Mouse (Mus musculus) T-helper 1 cell (primary cell): ENCODE measurements around the gene Olfr484.

Experiments
- in situ Hi-C: fragments of 300-600 bp; cut with MboI, MseI; formaldehyde crosslinking; loops from one replicate; pipeline ENCODE4 v1.15.1; 2025; ENCODE audit warnings: high pct_unique_total_duplicates

The Olfr484 gene

GRCm38 (mm10) chr7:108127349-108127748, at the start of gene Olfr484:
Gene Olfr484, minus strand, starts transcription at chr7:108127449.
- in situ Hi-C loops: no loop called here

GRCm38 (mm10) chr7:108172642-108173041, 45.4 kb upstream of the Olfr484 start, which contains the start of gene Olfr486:
Gene Olfr486, minus strand, starts transcription at chr7:108172742.
- in situ Hi-C loops: loop anchor here (5.0 kb wide), 1 partner anchor 40 kb away; the partner anchor contains the start of gene Olfr487

- in situ Hi-C loops: loop anchor here (10.0 kb wide), 1 partner anchor 605 kb away; no protein-coding TSS in a partner anchor
Observed at GRCm38 (mm10) chr7:108159771-108160170, 32.5 kb upstream of the Olfr484 start, which contains the start of gene Olfr485. Gene Olfr485, minus strand, starts transcription at chr7:108159871.

GRCm38 (mm10) chr7:108121416-108121815, 5.8 kb downstream of the Olfr484 start:
- in situ Hi-C loops: no loop called here

GRCm38 (mm10) chr7:108120681-108121080, 6.6 kb downstream of the Olfr484 start:
- in situ Hi-C loops: no loop called here

DNA sequence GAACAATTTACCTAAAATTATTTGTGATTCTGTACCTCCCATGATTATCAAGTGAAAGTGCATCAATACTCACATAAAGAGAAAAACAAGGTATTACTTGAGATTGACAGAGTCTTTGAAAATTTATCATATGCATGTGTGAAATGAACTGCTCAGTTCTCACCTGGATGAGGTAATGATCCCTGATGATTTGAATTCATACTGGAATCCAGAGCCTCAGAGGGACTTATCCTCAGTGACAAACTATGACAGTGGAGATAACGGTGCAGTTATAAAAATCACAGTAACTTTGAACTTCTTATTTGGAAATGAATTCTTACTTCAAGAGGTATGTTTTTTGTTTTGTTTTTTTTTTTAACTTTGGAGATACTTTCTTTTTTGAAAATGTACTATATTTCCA, 26.7 kb downstream of the Olfr484 start, which contains the start of gene Olfr483:
Gene Olfr483 (plus strand): TSS at position 301 of the 400 bp plus-strand sequence.
- in situ Hi-C loops: no loop called here

- in situ Hi-C loops: no loop called here
Observed at GRCm38 (mm10) chr7:108097486-108097885, 29.8 kb downstream of the Olfr484 start, which contains the start of gene Olfr482. Gene Olfr482, minus strand, starts transcription at chr7:108097586.

DNA sequence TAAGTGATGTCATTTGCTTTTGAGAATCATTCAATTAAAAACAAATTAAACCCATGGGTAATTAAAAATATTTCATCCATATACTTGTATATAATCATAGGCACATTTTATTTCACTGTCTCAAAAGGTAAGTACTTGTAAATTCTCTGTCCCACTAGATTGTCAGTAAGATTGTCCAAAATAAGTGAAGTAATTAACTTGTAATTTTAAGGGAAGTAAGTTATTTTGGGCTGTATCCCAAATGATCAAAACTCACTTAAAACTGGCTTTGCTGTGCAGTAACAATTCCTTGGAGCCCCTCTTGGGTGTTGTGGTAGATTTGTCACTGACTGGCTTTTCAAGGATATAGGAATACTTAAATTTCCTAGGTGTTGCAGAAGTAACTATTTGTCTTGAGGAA, 47.7 kb downstream of the Olfr484 start, which contains the start of gene Olfr481:
Gene Olfr481 (plus strand): TSS at position 301 of the 400 bp plus-strand sequence.
- in situ Hi-C loops: no loop called here
